Mouse (Mus musculus) thymus, adult 18-20 months (tissue): Measurements from ENCODE around the gene Ifnl2.
A peak's percentile ranks its signal among the peaks of the same experiment; 100 is the strongest.
"Not testable (repeated sequence)": the region's sequence is repeated elsewhere in the genome, so short reads cannot be mapped to it uniquely, and the experiment has no call there.

Experiments used
- DNase-seq, 2 experiments: peaks; one replicate each; pipeline ENCODE4 v3.0.0; 2022; ENCODE audit warnings: mixed read lengths in 2 of 2

The Ifnl2 gene

GRCm38 (mm10) chr7:28510405-28510974 is at the start of gene Ifnl2:
Ifnl2 (minus strand) TSS chr7:28510455.
- DNase-seq = not testable (repeated sequence)

- peak in 1 of 2 experiments; percentile 29 for DNase-seq
Observed at GRCm38 (mm10) chr7:28558486-28558885, 48.2 kb upstream of the Ifnl2 start.

- peak; percentile 77 to 86 for DNase-seq
Observed at GRCm38 (mm10) chr7:28557708-28558107, 47.5 kb upstream of the Ifnl2 start.

- DNase-seq = no peak
Observed at GRCm38 (mm10) chr7:28557069-28557468, 46.8 kb upstream of the Ifnl2 start.

- no peak for DNase-seq
Observed at GRCm38 (mm10) chr7:28555939-28556535, 45.8 kb upstream of the Ifnl2 start.

GRCm38 (mm10) chr7:28553076-28553475 is 42.8 kb upstream of the Ifnl2 start:
- no peak for DNase-seq

- DNase-seq = no peak
Observed at GRCm38 (mm10) chr7:28547628-28548027, 37.4 kb upstream of the Ifnl2 start.

GRCm38 (mm10) chr7:28547154-28547553 is 36.9 kb upstream of the Ifnl2 start, which contains the start of gene Nccrp1:
Nccrp1 (minus strand) TSS chr7:28547254.
- DNase-seq = no peak

GRCm38 (mm10) chr7:28546649-28547048 is 36.4 kb upstream of the Ifnl2 start:
- DNase-seq = peak in 1 of 2 experiments; percentile 5

GRCm38 (mm10) chr7:28545891-28546210 is 35.6 kb upstream of the Ifnl2 start:
- no peak for DNase-seq

GRCm38 (mm10) chr7:28545048-28545890 is 35.0 kb upstream of the Ifnl2 start:
- DNase-seq = peak in 1 of 2 experiments; percentile 4

- no peak for DNase-seq
Observed at GRCm38 (mm10) chr7:28544051-28544601, 33.9 kb upstream of the Ifnl2 start.

- DNase-seq = no peak
Observed at GRCm38 (mm10) chr7:28540526-28540925, 30.3 kb upstream of the Ifnl2 start, which contains the start of gene Sycn. Sycn (plus strand) TSS chr7:28540885.

- DNase-seq = not testable (repeated sequence)
Observed at GRCm38 (mm10) chr7:28538886-28539285, 28.6 kb upstream of the Ifnl2 start.

GRCm38 (mm10) chr7:28532005-28532404 is 21.8 kb upstream of the Ifnl2 start:
- no peak for DNase-seq

GRCm38 (mm10) chr7:28527922-28528719 is 17.9 kb upstream of the Ifnl2 start:
- DNase-seq = peak; percentile 72 to 79

- DNase-seq = not testable (repeated sequence)
Observed at GRCm38 (mm10) chr7:28522536-28522935, 12.3 kb upstream of the Ifnl2 start, which contains the start of gene Ifnl3. Ifnl3 (plus strand) TSS chr7:28522836.

- no peak for DNase-seq
Observed at GRCm38 (mm10) chr7:28511441-28511840, 1.2 kb upstream of the Ifnl2 start.

GRCm38 (mm10) chr7:28509121-28509520 is 1.1 kb downstream of the Ifnl2 start:
- DNase-seq = not testable (repeated sequence)

GRCm38 (mm10) chr7:28505585-28505984 is 4.7 kb downstream of the Ifnl2 start:
- DNase-seq = no peak

GRCm38 (mm10) chr7:28495426-28495825 is 14.8 kb downstream of the Ifnl2 start:
- DNase-seq = no peak

- DNase-seq = no peak
Observed at GRCm38 (mm10) chr7:28492310-28492709, 17.9 kb downstream of the Ifnl2 start.
